Mouse (Mus musculus) naive thymus-derived CD4-positive, alpha-beta T cell, adult 2 months (primary cell): Measurements from ENCODE around the gene Acrv1.
"Not testable (repeated sequence)": the region's sequence is repeated elsewhere in the genome, so short reads cannot be mapped to it uniquely, and the experiment has no call there.

Source experiments
- DNase-seq: peaks from one replicate; pipeline ENCODE4 v3.0.0-alpha.2; 2011; ENCODE audit warnings: low read depth

The Acrv1 gene

DNA sequence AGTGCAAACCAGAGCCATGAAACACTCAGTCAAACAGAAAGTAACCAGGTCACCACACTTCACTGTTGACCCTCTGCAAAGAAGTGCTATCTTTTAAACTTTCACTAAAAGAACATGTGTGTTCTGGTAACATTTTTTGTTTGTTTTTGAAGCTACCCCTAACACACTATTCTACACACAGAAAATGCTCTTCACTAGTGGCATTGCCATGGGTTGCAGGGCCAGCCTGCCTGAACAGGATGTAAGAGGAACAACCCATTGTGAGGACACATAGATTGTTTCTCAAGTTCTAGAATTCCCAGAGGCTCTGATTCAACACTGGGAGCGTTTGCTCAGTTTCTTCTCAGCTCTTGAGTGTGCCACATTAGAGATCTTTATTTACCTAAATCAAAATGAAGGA lies at the start of gene Acrv1:
Gene Acrv1, plus strand, starts transcription at position 301 of the 400 bp plus-strand sequence.
- DNase-seq, result no peak

- DNase-seq, result not testable (repeated sequence)
Observed at GRCm38 (mm10) chr9:36643276-36643675, 49.7 kb upstream of the Acrv1 start, which contains the start of gene A630095E13Rik. Gene A630095E13Rik, minus strand, starts transcription at chr9:36643376.

- no peak for DNase-seq
Observed at GRCm38 (mm10) chr9:36681424-36681823, 11.6 kb upstream of the Acrv1 start.

- DNase-seq, result no peak
Observed at GRCm38 (mm10) chr9:36687329-36687728, 5.7 kb upstream of the Acrv1 start.

DNA sequence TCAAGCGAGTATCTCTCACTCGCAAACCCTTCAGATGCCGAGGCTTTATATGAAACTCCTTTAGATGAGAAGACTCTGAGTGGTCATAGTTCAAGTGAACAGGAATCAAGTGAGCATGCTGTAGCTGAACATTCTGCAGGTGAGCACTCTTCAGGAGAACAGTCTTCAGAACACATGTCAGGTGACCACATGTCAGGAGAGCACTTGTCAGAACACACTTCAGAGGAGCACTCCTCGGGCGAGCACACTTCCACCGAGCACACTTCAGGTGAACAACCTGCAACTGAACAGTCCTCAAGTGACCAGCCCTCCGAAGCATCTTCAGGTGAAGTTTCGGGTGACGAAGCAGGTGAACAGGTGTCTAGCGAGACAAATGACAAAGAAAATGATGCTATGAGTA lies 1.3 kb downstream of the Acrv1 start:
- no peak for DNase-seq

- DNase-seq, result no peak
Observed at GRCm38 (mm10) chr9:36705923-36706322, 12.9 kb downstream of the Acrv1 start.

- no peak for DNase-seq
Observed at GRCm38 (mm10) chr9:36707304-36707703, 14.3 kb downstream of the Acrv1 start.

DNA sequence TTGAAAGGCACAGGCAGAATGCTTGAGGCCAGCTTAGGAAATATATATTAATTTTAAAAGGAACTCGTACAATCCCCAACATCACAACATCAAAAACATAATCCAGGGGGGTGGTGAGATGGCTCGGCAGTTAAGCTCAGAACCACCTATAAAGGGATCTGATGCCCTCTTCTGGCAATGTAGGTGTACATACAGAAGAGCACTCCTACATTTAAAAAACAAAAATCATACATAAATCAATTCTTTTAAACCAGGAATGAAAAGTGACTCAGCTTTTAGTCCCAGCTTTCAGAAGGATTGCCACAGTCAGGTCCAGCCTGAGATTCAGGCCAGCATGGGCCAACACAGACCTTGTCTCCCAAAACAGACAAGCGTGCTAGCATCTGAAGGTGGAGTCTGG lies 23.6 kb downstream of the Acrv1 start:
- DNase-seq, result no peak

DNA sequence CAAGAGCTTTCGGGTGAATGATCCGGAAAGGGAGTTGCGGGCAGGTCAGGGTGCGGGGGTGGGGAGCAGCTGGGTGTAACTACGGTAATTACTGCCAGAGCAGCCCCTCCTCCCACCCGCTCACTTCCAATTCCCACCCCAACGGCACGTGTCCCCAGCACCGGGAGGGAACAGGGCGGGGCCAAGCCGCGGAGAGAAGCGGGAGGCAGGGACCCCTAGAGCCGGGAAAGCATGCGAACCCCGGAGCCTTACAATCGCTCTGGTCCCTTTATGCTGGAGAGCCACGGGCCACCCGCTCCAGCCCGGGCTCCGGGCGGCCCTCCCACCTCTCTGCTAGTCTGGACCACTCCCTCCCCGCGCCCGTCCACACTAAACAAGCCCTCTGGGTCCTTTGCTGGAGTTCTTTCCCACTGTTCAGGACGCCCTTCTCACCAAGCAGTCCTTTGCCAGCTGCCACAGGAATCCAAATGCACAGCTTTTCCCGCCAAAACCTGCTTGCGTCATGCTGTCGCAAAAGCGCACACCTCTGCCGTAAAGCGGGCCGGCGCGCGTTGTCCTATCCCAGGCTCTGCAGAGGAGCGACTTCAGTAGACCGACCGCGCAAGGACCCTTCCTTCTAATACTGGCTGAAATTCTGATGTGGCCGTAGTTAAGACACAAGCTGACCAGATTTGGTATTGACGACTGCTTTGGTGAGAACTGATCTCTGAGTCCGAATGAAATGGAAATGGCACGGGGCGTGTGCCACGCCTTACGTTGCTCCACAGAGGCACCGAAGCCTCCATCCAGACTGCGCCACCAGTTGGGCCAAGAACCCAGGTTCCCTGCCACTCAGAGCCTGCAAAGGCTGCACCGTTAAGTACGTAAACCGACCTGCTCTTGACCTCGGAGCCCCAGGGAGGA lies 33.4 kb downstream of the Acrv1 start:
- peak; percentile 92 for DNase-seq

GRCm38 (mm10) chr9:36727034-36727755 lies 34.2 kb downstream of the Acrv1 start, which contains the start of gene Chek1:
Gene Chek1, minus strand, starts transcription at chr9:36727065.
- peak; percentile 29 for DNase-seq
